Mouse (Mus musculus) heart, postnatal 0 days (tissue): Measurements from ENCODE around the gene Sgms1. TPM values are rescaled to one million over a fixed set of nuclear protein-coding genes. Genes with fewer than 3 reads are reported as not detected.
"Not testable (repeated sequence)": the region's sequence is repeated elsewhere in the genome, so short reads cannot be mapped to it uniquely, and the experiment has no call there.

Experiments used
- ATAC-seq: fragments of 200-750 bp; cut with Nextera tagmentation; 2 replicates; pipeline ENCODE4 v1.8.0; 2017; ENCODE audit warnings: low read depth, moderate number of reproducible peaks, moderate library complexity; ENCODE audit not compliant: insufficient read depth
- DNase-seq: peaks from one replicate; pipeline ENCODE4 v3.0.0-alpha.2; 2016; ENCODE audit warnings: low spot score
- H3K27ac ChIP-seq: fragments of 300-500 bp; sonication (generic); 2 replicates; pipeline ENCODE4 v1.5.1; 2014; ENCODE audit warnings: low read depth, mild to moderate bottlenecking
- H3K27me3 ChIP-seq: fragments of 300-500 bp; sonication (generic); 2 replicates; pipeline ENCODE4 v1.6.1; 2014; ENCODE audit warnings: low read length, mixed read lengths; ENCODE audit not compliant: control insufficient read depth, insufficient read depth
- H3K36me3 ChIP-seq: fragments of 300-500 bp; sonication (generic); replicated peaks from 2 replicates; pipeline ENCODE4 v1.6.1; 2014; ENCODE audit warnings: low read length, mixed read lengths; ENCODE audit not compliant: control insufficient read depth, insufficient read depth
- H3K4me1 ChIP-seq: fragments of 300-500 bp; sonication (generic); 2 replicates; pipeline ENCODE4 v1.6.1; 2014; ENCODE audit warnings: antibody characterized with exemption; ENCODE audit not compliant: control insufficient read depth, insufficient read depth
- H3K4me2 ChIP-seq: fragments of 300-500 bp; sonication (generic); 2 replicates; pipeline ENCODE4 v1.6.1; 2014; ENCODE audit warnings: low read depth, mild to moderate bottlenecking, low read length, moderate library complexity
- H3K4me3 ChIP-seq: fragments of 300-500 bp; sonication (generic); 2 replicates; pipeline ENCODE4 v1.5.1; 2014; ENCODE audit warnings: low read depth, low read length
- H3K9ac ChIP-seq: fragments of 300-500 bp; sonication (generic); replicated peaks from 2 replicates; pipeline ENCODE4 v1.6.1; 2014; ENCODE audit warnings: low read depth, low read length, mixed read lengths
- H3K9me3 ChIP-seq: fragments of 300-500 bp; sonication (generic); replicated peaks from 2 replicates; pipeline ENCODE4 v1.6.1; 2016; ENCODE audit warnings: low read length; ENCODE audit not compliant: control insufficient read depth
- CTCF ChIP-seq: IDR thresholded peaks from 2 replicates; pipeline ENCODE4 v1.5.1; 2016; ENCODE audit warnings: antibody characterized with exemption, control low read depth, low read depth
- EP300 ChIP-seq: IDR thresholded peaks from 2 replicates; pipeline ENCODE4 v1.6.1; 2016; ENCODE audit warnings: antibody characterized with exemption, low read depth
- WGBS: fragments of 180-500 bp; shearing (Covaris S2); extraction: QIAGEN DNeasy Blood & Tissue Kit; methylation state at CpG from one replicate; pipeline ENCODE4 v1.1.7; 2014; 5-methylcytosine and 5-hydroxymethylcytosine counted together
- polyA plus RNA-seq: library from polyadenylated mRNA; unstranded; fragments of >200 nt; fragmentation: Nextera tagmentation; extraction: Ambion mirVana; gene quantifications from 2 replicates; pipeline ENCODE4 v1.2.1, GENCODE M21; 2015
- total RNA-seq: library from RNA; depleted of rRNA; stranded (reverse); fragments of >200 nt; gene quantifications from 2 replicates; pipeline ENCODE4 v1.2.3, GENCODE M21; 2014; ENCODE audit warnings: low replicate concordance

Gene Sgms1
- total and polyA plus RNA-seq, 2 experiments from 2014 or later: 29.4 to 52.0 TPM

GRCm38 (mm10) chr19:32358699-32359517 is 30.6 kb downstream of the Sgms1 start:
- ATAC-seq (no peak), DNase-seq (no peak)
- Histone ChIP-seq H3K27ac (no peak overlapping the region), H3K4me2 (no peak overlapping the region), H3K4me1 (peaks cover 16% of the 10 kb centered on the region), H3K36me3 (no peaks in the 10 kb centered on the region), H3K4me3 (no peak overlapping the region), H3K9me3 (no peaks in the 10 kb centered on the region), H3K27me3 (no peaks in the 10 kb centered on the region), H3K9ac (no peak overlapping the region)
- 84% methylated on average over 12 of the region's 12 CpGs for WGBS
- TF ChIP-seq CTCF: no peak
- no peak for TF ChIP-seq EP300

- H3K4me2 ChIP-seq, ATAC-seq, H3K4me3 ChIP-seq, H3K9ac ChIP-seq, DNase-seq, H3K36me3 ChIP-seq, H3K27me3 ChIP-seq, H3K9me3 ChIP-seq, H3K27ac ChIP-seq: not testable (repeated sequence)
- H3K4me1 ChIP-seq: peaks cover 16% of the 10 kb centered on the region
- 96% methylated on average over 7 of the region's 7 CpGs for WGBS
Observed at GRCm38 (mm10) chr19:32358011-32358410, 31.5 kb downstream of the Sgms1 start.

- ATAC-seq (no peak), DNase-seq (no peak)
- peak overlapping the region; percentile 39; the same call in 1 of the 2 replicates for H3K27ac ChIP-seq
Observed at GRCm38 (mm10) chr19:32356166-32356565, 33.3 kb downstream of the Sgms1 start.

GRCm38 (mm10) chr19:32353447-32353846 is 36.1 kb downstream of the Sgms1 start:
- Histone ChIP-seq H3K27ac (no peak overlapping the region), H3K9ac (no peak overlapping the region), H3K36me3 (no peaks in the 10 kb centered on the region), H3K4me3 (no peak overlapping the region), H3K4me2 (no peak overlapping the region), H3K9me3 (no peaks in the 10 kb centered on the region), H3K4me1 (peaks cover 20% of the 10 kb centered on the region), H3K27me3 (no peaks in the 10 kb centered on the region)
- TF ChIP-seq CTCF (no peak), EP300 (no peak)
- WGBS: 95% methylated on average over 9 of the region's 9 CpGs
- no peak for DNase-seq
- ATAC-seq: no peak

More at GRCm38 (mm10) chr19:32356166-32356565, 33.3 kb downstream of the Sgms1 start:
- Histone ChIP-seq H3K4me3 (no peak overlapping the region), H3K36me3 (no peaks in the 10 kb centered on the region), H3K4me1 (peaks cover 16% of the 10 kb centered on the region), H3K9ac (no peak overlapping the region), H3K9me3 (no peaks in the 10 kb centered on the region), H3K4me2 (no peak overlapping the region), H3K27me3 (no peaks in the 10 kb centered on the region)
- no peak for TF ChIP-seq EP300
- no peak for TF ChIP-seq CTCF
- 57% methylated on average over 4 of the region's 4 CpGs for whole genome bisulfite sequencing

- Histone ChIP-seq H3K4me1 (peaks cover 49% of the 10 kb centered on the region), H3K27me3 (no peaks in the 10 kb centered on the region), H3K9ac (no peak overlapping the region), H3K4me2 (peak overlapping the region; percentile 6; the same call in 1 of the 2 replicates), H3K27ac (peak overlapping the region; percentile 84), H3K4me3 (no peak overlapping the region), H3K9me3 (no peaks in the 10 kb centered on the region), H3K36me3 (no peaks in the 10 kb centered on the region)
- TF ChIP-seq EP300: 0 out of 2 replicates have a peak, but pooled peaks have one; percentile 61
- peak; percentile 39 for TF ChIP-seq CTCF
- 29% methylated on average over 7 of the region's 7 CpGs for WGBS
- peak; percentile 46; the same call in 1 of the 2 replicates for ATAC-seq
- peak; percentile 65 for DNase-seq
Observed at GRCm38 (mm10) chr19:32348955-32349654, 40.4 kb downstream of the Sgms1 start.
